Mouse (Mus musculus) lung, adult 2 months (tissue): ENCODE data around the gene Pik3r4.

Source experiments
- CTCF ChIP-seq: fragments of 200-500 bp; IDR thresholded peaks from 2 replicates; pipeline ENCODE4 v1.5.1; 2011; ENCODE audit warnings: mild to moderate bottlenecking, low read length, control low read depth; ENCODE audit not compliant: insufficient read depth
- POLR2A ChIP-seq: fragments of 200-500 bp; IDR thresholded peaks from 2 replicates; pipeline ENCODE4 v1.6.1; 2011; ENCODE audit warnings: low read depth, mild to moderate bottlenecking, control low read depth, low read length, borderline replicate concordance; ENCODE audit errors: extremely low read depth

DNA sequence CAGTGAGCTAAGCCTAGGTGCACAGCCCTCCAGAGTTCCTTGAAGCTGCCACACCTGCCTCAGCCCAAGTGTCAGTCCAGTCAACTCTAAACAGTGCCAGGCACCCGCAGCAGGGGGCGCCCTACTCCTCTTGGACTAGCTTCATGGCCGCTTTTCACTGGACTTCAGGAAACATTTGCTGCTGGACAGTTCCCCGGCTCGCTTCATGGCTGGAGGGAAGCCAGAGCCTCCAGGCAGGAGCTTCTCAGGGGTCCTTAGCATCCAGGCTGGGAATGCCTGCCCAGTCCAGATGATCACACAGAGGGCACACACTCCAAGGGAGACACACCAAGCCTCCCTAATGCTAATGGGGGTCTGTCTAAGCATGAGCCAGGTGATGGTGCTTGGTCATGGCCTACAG is 51.1 kb downstream of the Pik3r4 start:
- no peak for TF ChIP-seq POLR2A
- TF ChIP-seq CTCF = peak; percentile 52
